ENCODE assay signal across 17 mouse cellular contexts in genomic region chr5:128581516-128581921, GRCm38 (mm10). TPM values are rescaled to one million over a fixed set of nuclear protein-coding genes. Genes with fewer than 3 reads are reported as not detected.
DNase-seq lines count a peak whose midpoint lies in the region; ATAC-seq lines count a peak whose summit lies in the region.
"Had no signal": no experiment of that assay in that cellular context is flagged by ENCODE, and none has a peak within 500 bp of the region (broad histone marks: within the 10 kb centered on the region; RNA-seq: fewer than 3 reads in every experiment).

No protein-coding gene starts in this region.

- no peak overlapping the region for H3K4me2 ChIP-seq in kidney, embryonic 16.5 days (replicated peaks; ENCODE audit: low read depth, low read length)
- no peak overlapping the region for H3K4me2 ChIP-seq in embryonic facial prominence, embryonic 14.5 days (ENCODE audit: low read depth, low read length)
- no peak overlapping the region for H3K4me2 ChIP-seq in neural tube, embryonic 13.5 days
- H3K4me2 ChIP-seq: liver, embryonic 11.5 days had no signal

- ATAC-seq in kidney, embryonic 16.5 days (ENCODE audit: low FRiP score, low TSS enrichment) = peak; percentile 44; the same call in 1 of the 2 replicates
- peak; percentile 67 for ATAC-seq in embryonic facial prominence, embryonic 14.5 days (ENCODE audit: low read depth)
- ATAC-seq in neural tube, embryonic 13.5 days (ENCODE audit: low read depth) = no peak; the same call in 1 of the 2 replicates
- no peak for ATAC-seq in megakaryocyte progenitor cell, adult 5-6 weeks (replicated peaks; ENCODE audit: poor library complexity)
- ATAC-seq: activated CD4-positive, CD25-positive, alpha-beta regulatory T cell, adult 4 months; forebrain, embryonic 14.5 days; lung, postnatal 0 days had no signal

- 28% methylated on average over 8 of the region's 8 CpGs for WGBS in kidney, embryonic 16.5 days
- 24% methylated on average over 7 of the region's 8 CpGs for WGBS in embryonic facial prominence, embryonic 14.5 days
- WGBS in neural tube, embryonic 13.5 days = 8% methylated on average over 8 of the region's 8 CpGs

- no peaks in the 10 kb centered on the region for H3K36me3 ChIP-seq in kidney, embryonic 16.5 days (ENCODE audit: insufficient read depth, low read length)
- H3K36me3 ChIP-seq in embryonic facial prominence, embryonic 14.5 days (ENCODE audit: control insufficient read depth, insufficient read depth, low read length) = no peaks in the 10 kb centered on the region
- no peaks in the 10 kb centered on the region for H3K36me3 ChIP-seq in neural tube, embryonic 13.5 days

- H3K9me3 ChIP-seq in kidney, embryonic 16.5 days (ENCODE audit: low read length) = no peaks in the 10 kb centered on the region
- H3K9me3 ChIP-seq in embryonic facial prominence, embryonic 14.5 days (ENCODE audit: control insufficient read depth, low read length) = no peaks in the 10 kb centered on the region
- H3K9me3 ChIP-seq in neural tube, embryonic 13.5 days = no peaks in the 10 kb centered on the region

- H3K4me1 ChIP-seq in kidney, embryonic 16.5 days (ENCODE audit: insufficient read depth, low read length) = 0 out of 2 replicates have a peak, but pooled peaks cover 4% of the 10 kb centered on the region
- peaks cover 15% of the 10 kb centered on the region for H3K4me1 ChIP-seq in embryonic facial prominence, embryonic 14.5 days (ENCODE audit: control insufficient read depth, insufficient read depth, low read length)
- H3K4me1 ChIP-seq in neural tube, embryonic 13.5 days (replicated peaks) = peaks cover 23% of the 10 kb centered on the region

- H3K27me3 ChIP-seq in kidney, embryonic 16.5 days (ENCODE audit: insufficient read depth, low read length) = no peaks in the 10 kb centered on the region
- no peaks in the 10 kb centered on the region for H3K27me3 ChIP-seq in embryonic facial prominence, embryonic 14.5 days (replicated peaks; ENCODE audit: control insufficient read depth, insufficient read depth, low read length)
- H3K27me3 ChIP-seq in neural tube, embryonic 13.5 days = no peaks in the 10 kb centered on the region
- H3K27me3 ChIP-seq: CH12.LX had no signal

- no peak overlapping the region for H3K4me3 ChIP-seq in kidney, embryonic 16.5 days (ENCODE audit: low read length)
- H3K4me3 ChIP-seq in embryonic facial prominence, embryonic 14.5 days (ENCODE audit: low read depth, low read length) = no peak overlapping the region
- no peak overlapping the region for H3K4me3 ChIP-seq in neural tube, embryonic 13.5 days
- H3K4me3 ChIP-seq: left cerebral cortex, adult 2 months had no signal

- no peak overlapping the region for H3K27ac ChIP-seq in kidney, embryonic 16.5 days (ENCODE audit: low read length)
- H3K27ac ChIP-seq in embryonic facial prominence, embryonic 14.5 days (replicated peaks; ENCODE audit: low read depth, low read length) = peak overlapping the region; percentile 48
- H3K27ac ChIP-seq in neural tube, embryonic 13.5 days (replicated peaks) = no peak overlapping the region
- H3K27ac ChIP-seq: left cerebral cortex, adult 2 months had no signal

- no peak overlapping the region for H3K9ac ChIP-seq in kidney, embryonic 16.5 days (replicated peaks; ENCODE audit: low read length)
- H3K9ac ChIP-seq in embryonic facial prominence, embryonic 14.5 days (ENCODE audit: low read depth, low read length) = no peak overlapping the region
- H3K9ac ChIP-seq in neural tube, embryonic 13.5 days = 0 out of 2 replicates have a peak overlapping the region, but pooled peaks have one; percentile 13

- peak; percentile 5 for DNase-seq in adrenal gland, adult 2 months
- no peak for DNase-seq in adrenal gland, adult 8-10 months
- DNase-seq in kidney, postnatal 10 days = no peak
- no peak for DNase-seq in embryonic facial prominence, embryonic 14.5 days (ENCODE audit: low spot score)
- no peak for DNase-seq in cerebellum, postnatal 10 days
- DNase-seq: cerebellum, adult 11 months; gastrocnemius, postnatal 10 days; kidney, adult 2 months had no signal

RNA-seq across cellular contexts. Expression of gene Fzd10, which starts 19.1 kb away (rescaled TPM):
- total RNA-seq in adrenal gland, adult 2 months (2021) = 1 to 10 TPM in 1 of 2 experiments, under 1 TPM in 1; 0.26 to 1.1 TPM
- polyA plus RNA-seq in adrenal gland, adult 2 months (2012; rRNA removed) = 3.3 and 3.9 TPM in 2 replicates
- total RNA-seq in adrenal gland, adult 8-10 months (2022) = under 1 TPM; 0.43 to 0.80 (median 0.53) TPM
- 2.5 and 2.6 TPM in 2 replicates for polyA plus RNA-seq in kidney, embryonic 16.5 days (2015; fragmentation: Nextera tagmentation; extraction: Ambion mirVana)
- 4.7 and 7.6 TPM in 2 replicates for polyA plus RNA-seq in embryonic facial prominence, embryonic 14.5 days (2014; fragmentation: Nextera tagmentation; extraction: Ambion mirVana)
- polyA plus RNA-seq in neural tube, embryonic 13.5 days (2015; fragmentation: Nextera tagmentation; extraction: Ambion mirVana) = 4.9 and 6.4 TPM in 2 replicates
- not detected in 2 replicates for total RNA-seq in megakaryocyte progenitor cell, adult 5-6 weeks (2015)
- total RNA-seq in megakaryocyte progenitor cell, adult 5-6 weeks (2017) = not detected in 2 replicates
- total RNA-seq: CH12.LX had no signal
- polyA plus RNA-seq: activated CD4-positive, CD25-positive, alpha-beta regulatory T cell, adult 4 months had no signal

Comparison
In these comparisons a context has a peak if more than half of its experiments do, and no peak if none do; other contexts are left out.
1. ATAC-seq: peak in kidney, embryonic 16.5 days (single experiment) and embryonic facial prominence, embryonic 14.5 days (single experiment); none in neural tube, embryonic 13.5 days (single experiment) and megakaryocyte progenitor cell, adult 5-6 weeks (single experiment).